Mouse (Mus musculus): ENCODE data around the gene Spred1.

- TF ChIP-seq CTCF (IDR thresholded peaks at IDR 0.05; ENCODE audit: low read depth) (no peak), EP300 (IDR thresholded peaks at IDR 0.05; ENCODE audit: low read depth) (no peak)
These were observed 23.9 kb upstream of the Spred1 start for GRCm38 (mm10) chr2:117097305-117097704.
